Mouse (Mus musculus): ENCODE results near the gene Snapin. TPM values are rescaled to one million over a fixed set of nuclear protein-coding genes. Genes with fewer than 3 reads are reported as not detected.

Gene Snapin
- polyA plus RNA-seq (2014; fragmentation: Nextera tagmentation; extraction: Ambion mirVana): 63.3 and 65.8 TPM in 2 replicates

- WGBS: under 1% methylated on average over 36 of the region's 37 CpGs
- Histone ChIP-seq H3K9ac (replicated peaks; ENCODE audit: low read length) (peak within 1 kb of the TSS; percentile 79), H3K27ac (replicated peaks; ENCODE audit: low read depth, low read length) (no peak within 1 kb of the TSS; the same call in 1 of the 2 replicates), H3K36me3 (replicated peaks; ENCODE audit: control insufficient read depth, insufficient read depth, low read depth, low read length) (peaks cover 2% of the 10 kb centered on the region), H3K27me3 (ENCODE audit: control insufficient read depth, insufficient read depth, low read length) (no peaks in the 10 kb centered on the region), H3K4me2 (ENCODE audit: low read depth, low read length) (peak within 1 kb of the TSS; percentile 36), H3K4me1 (ENCODE audit: control insufficient read depth, insufficient read depth, low read length) (peaks cover 3% of the 10 kb centered on the region; the same call in 1 of the 2 replicates), H3K9me3 (replicated peaks; ENCODE audit: control insufficient read depth, low read length) (no peaks in the 10 kb centered on the region), H3K4me3 (ENCODE audit: low read depth, low read length) (peak within 1 kb of the TSS; percentile 70)
- ATAC-seq (replicated peaks; ENCODE audit: insufficient number of reproducible peaks, low FRiP score, low TSS enrichment, low read depth) (peak; percentile 95), DNase-seq (ENCODE audit: low spot score) (peak; percentile 97)
Observed at GRCm38 (mm10) chr3:90490696-90491256, at the start of gene Snapin. Gene Snapin, minus strand, starts transcription at chr3:90491033.

DNA sequence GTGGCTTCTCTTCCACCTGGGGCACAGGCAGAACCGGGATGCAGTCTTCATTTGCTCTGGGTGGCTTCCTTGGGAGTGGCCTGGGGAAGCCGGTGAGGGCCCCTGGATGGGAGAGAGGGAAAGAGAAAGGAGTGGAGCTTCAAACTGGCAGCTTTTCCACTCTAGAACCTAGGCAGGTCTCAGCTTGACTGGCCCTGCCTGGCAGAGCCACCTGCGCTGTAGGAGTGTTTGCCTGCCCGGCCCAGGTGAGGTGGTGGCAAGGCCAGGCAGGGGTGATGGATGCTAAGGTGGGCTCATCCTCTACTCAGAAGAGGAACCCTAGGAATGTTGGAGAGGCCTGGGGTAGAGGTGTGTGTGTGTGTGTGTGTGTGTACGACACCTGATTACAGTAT is 47.1 kb upstream of the Snapin start:
- H3K9ac ChIP-seq (replicated peaks; ENCODE audit: low read length): no peak overlapping the region
- H3K27me3 ChIP-seq (ENCODE audit: control insufficient read depth, insufficient read depth, low read length): no peaks in the 10 kb centered on the region
- WGBS: 82% methylated on average over 5 of the region's 5 CpGs
- DNase-seq (ENCODE audit: low spot score): no peak
- H3K36me3 ChIP-seq (replicated peaks; ENCODE audit: control insufficient read depth, insufficient read depth, low read depth, low read length): no peaks in the 10 kb centered on the region
- no peak overlapping the region for H3K4me2 ChIP-seq (ENCODE audit: low read depth, low read length)
- H3K9me3 ChIP-seq (replicated peaks; ENCODE audit: control insufficient read depth, low read length): no peaks in the 10 kb centered on the region
- no peak overlapping the region for H3K4me3 ChIP-seq (ENCODE audit: low read depth, low read length)
- no peak overlapping the region for H3K27ac ChIP-seq (replicated peaks; ENCODE audit: low read depth, low read length)
- H3K4me1 ChIP-seq (ENCODE audit: control insufficient read depth, insufficient read depth, low read length): no peaks in the 10 kb centered on the region
- no peak for ATAC-seq (replicated peaks; ENCODE audit: insufficient number of reproducible peaks, low FRiP score, low TSS enrichment, low read depth)

GRCm38 (mm10) chr3:90537141-90537904 is 46.5 kb upstream of the Snapin start, which contains the start of gene S100a16:
Gene S100a16, plus strand, starts transcription at chr3:90537254.
- Histone ChIP-seq H3K4me1 (ENCODE audit: control insufficient read depth, insufficient read depth, low read length) (no peaks in the 10 kb centered on the region), H3K4me3 (ENCODE audit: low read depth, low read length) (no peak within 1 kb of the TSS), H3K27me3 (ENCODE audit: control insufficient read depth, insufficient read depth, low read length) (no peaks in the 10 kb centered on the region), H3K4me2 (ENCODE audit: low read depth, low read length) (no peak within 1 kb of the TSS), H3K36me3 (replicated peaks; ENCODE audit: control insufficient read depth, insufficient read depth, low read depth, low read length) (no peaks in the 10 kb centered on the region), H3K9me3 (replicated peaks; ENCODE audit: control insufficient read depth, low read length) (no peaks in the 10 kb centered on the region), H3K9ac (replicated peaks; ENCODE audit: low read length) (no peak within 1 kb of the TSS), H3K27ac (replicated peaks; ENCODE audit: low read depth, low read length) (no peak within 1 kb of the TSS)
- WGBS: 44% methylated on average over 10 of the region's 10 CpGs
- DNase-seq (ENCODE audit: low spot score) (no peak), ATAC-seq (replicated peaks; ENCODE audit: insufficient number of reproducible peaks, low FRiP score, low TSS enrichment, low read depth) (no peak)

GRCm38 (mm10) chr3:90535446-90535845 is 44.6 kb upstream of the Snapin start:
- ATAC-seq (replicated peaks; ENCODE audit: insufficient number of reproducible peaks, low FRiP score, low TSS enrichment, low read depth) (no peak), DNase-seq (ENCODE audit: low spot score) (no peak)
- H3K4me2 ChIP-seq (ENCODE audit: low read depth, low read length): no peak overlapping the region
- H3K9me3 ChIP-seq (replicated peaks; ENCODE audit: control insufficient read depth, low read length): no peaks in the 10 kb centered on the region
- WGBS: 64% methylated on average over 1 of the region's 1 CpGs
- H3K36me3 ChIP-seq (replicated peaks; ENCODE audit: control insufficient read depth, insufficient read depth, low read depth, low read length): no peaks in the 10 kb centered on the region
- H3K27me3 ChIP-seq (ENCODE audit: control insufficient read depth, insufficient read depth, low read length): no peaks in the 10 kb centered on the region
- H3K4me3 ChIP-seq (ENCODE audit: low read depth, low read length): no peak overlapping the region
- H3K27ac ChIP-seq (replicated peaks; ENCODE audit: low read depth, low read length): no peak overlapping the region
- H3K4me1 ChIP-seq (ENCODE audit: control insufficient read depth, insufficient read depth, low read length): no peaks in the 10 kb centered on the region
- no peak overlapping the region for H3K9ac ChIP-seq (replicated peaks; ENCODE audit: low read length)

GRCm38 (mm10) chr3:90531713-90532112 is 40.9 kb upstream of the Snapin start:
- DNase-seq (ENCODE audit: low spot score) (no peak), ATAC-seq (replicated peaks; ENCODE audit: insufficient number of reproducible peaks, low FRiP score, low TSS enrichment, low read depth) (no peak)
- no peaks in the 10 kb centered on the region for H3K27me3 ChIP-seq (ENCODE audit: control insufficient read depth, insufficient read depth, low read length)
- WGBS: 66% methylated on average over 5 of the region's 5 CpGs
- no peak overlapping the region for H3K4me3 ChIP-seq (ENCODE audit: low read depth, low read length)
- no peak overlapping the region for H3K9ac ChIP-seq (replicated peaks; ENCODE audit: low read length)
- no peak overlapping the region for H3K27ac ChIP-seq (replicated peaks; ENCODE audit: low read depth, low read length)
- no peaks in the 10 kb centered on the region for H3K4me1 ChIP-seq (ENCODE audit: control insufficient read depth, insufficient read depth, low read length)
- H3K9me3 ChIP-seq (replicated peaks; ENCODE audit: control insufficient read depth, low read length): no peaks in the 10 kb centered on the region
- no peaks in the 10 kb centered on the region for H3K36me3 ChIP-seq (replicated peaks; ENCODE audit: control insufficient read depth, insufficient read depth, low read depth, low read length)
- no peak overlapping the region for H3K4me2 ChIP-seq (ENCODE audit: low read depth, low read length)

- WGBS: 86% methylated on average over 7 of the region's 7 CpGs
- H3K27ac ChIP-seq (replicated peaks; ENCODE audit: low read depth, low read length): no peak overlapping the region
- DNase-seq (ENCODE audit: low spot score): no peak
- H3K9me3 ChIP-seq (replicated peaks; ENCODE audit: control insufficient read depth, low read length): no peaks in the 10 kb centered on the region
- H3K9ac ChIP-seq (replicated peaks; ENCODE audit: low read length): no peak overlapping the region
- no peak overlapping the region for H3K4me3 ChIP-seq (ENCODE audit: low read depth, low read length)
- no peaks in the 10 kb centered on the region for H3K36me3 ChIP-seq (replicated peaks; ENCODE audit: control insufficient read depth, insufficient read depth, low read depth, low read length)
- no peaks in the 10 kb centered on the region for H3K27me3 ChIP-seq (ENCODE audit: control insufficient read depth, insufficient read depth, low read length)
- no peaks in the 10 kb centered on the region for H3K4me1 ChIP-seq (ENCODE audit: control insufficient read depth, insufficient read depth, low read length)
- ATAC-seq (replicated peaks; ENCODE audit: insufficient number of reproducible peaks, low FRiP score, low TSS enrichment, low read depth): no peak
- no peak overlapping the region for H3K4me2 ChIP-seq (ENCODE audit: low read depth, low read length)
Observed at GRCm38 (mm10) chr3:90527291-90527873, 36.5 kb upstream of the Snapin start.

DNA sequence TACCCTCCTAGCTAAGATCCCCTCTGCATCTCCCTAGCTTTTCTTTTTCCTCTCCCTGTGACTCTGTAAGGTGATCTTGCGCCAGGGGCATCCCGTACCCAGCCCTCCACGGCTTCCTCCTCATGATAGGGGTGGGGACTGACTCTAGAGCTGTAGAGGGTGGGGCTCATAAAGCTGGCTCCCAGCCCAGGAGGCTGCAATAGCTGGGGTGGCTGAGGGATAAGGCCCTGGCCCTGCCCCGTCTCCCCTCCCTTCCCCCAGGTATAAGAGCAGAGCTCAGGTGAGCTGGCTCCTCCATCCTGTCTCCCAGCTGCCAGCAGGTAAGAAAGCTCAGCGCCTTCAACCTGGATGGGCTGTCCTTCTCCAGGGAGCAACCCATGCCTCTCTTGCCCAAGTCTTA is 35.7 kb upstream of the Snapin start, which contains the start of gene S100a14:
TSS of gene S100a14 (plus strand) at position 277 of the 400 bp plus-strand sequence.
- Histone ChIP-seq H3K4me2 (ENCODE audit: low read depth, low read length) (no peak within 1 kb of the TSS), H3K9ac (replicated peaks; ENCODE audit: low read length) (no peak within 1 kb of the TSS), H3K27ac (replicated peaks; ENCODE audit: low read depth, low read length) (no peak within 1 kb of the TSS), H3K36me3 (replicated peaks; ENCODE audit: control insufficient read depth, insufficient read depth, low read depth, low read length) (no peaks in the 10 kb centered on the region), H3K27me3 (ENCODE audit: control insufficient read depth, insufficient read depth, low read length) (no peaks in the 10 kb centered on the region), H3K4me1 (ENCODE audit: control insufficient read depth, insufficient read depth, low read length) (no peaks in the 10 kb centered on the region), H3K4me3 (ENCODE audit: low read depth, low read length) (no peak within 1 kb of the TSS), H3K9me3 (replicated peaks; ENCODE audit: control insufficient read depth, low read length) (no peaks in the 10 kb centered on the region)
- WGBS: 72% methylated on average over 5 of the region's 5 CpGs
- no peak for DNase-seq (ENCODE audit: low spot score)
- 0 out of 2 replicates have a peak, but pooled peaks have one; percentile 39 for ATAC-seq (replicated peaks; ENCODE audit: insufficient number of reproducible peaks, low FRiP score, low TSS enrichment, low read depth)

GRCm38 (mm10) chr3:90526076-90526475 is 35.2 kb upstream of the Snapin start:
- Histone ChIP-seq H3K9ac (replicated peaks; ENCODE audit: low read length) (no peak overlapping the region), H3K27ac (replicated peaks; ENCODE audit: low read depth, low read length) (no peak overlapping the region), H3K4me3 (ENCODE audit: low read depth, low read length) (no peak overlapping the region), H3K27me3 (ENCODE audit: control insufficient read depth, insufficient read depth, low read length) (no peaks in the 10 kb centered on the region), H3K36me3 (replicated peaks; ENCODE audit: control insufficient read depth, insufficient read depth, low read depth, low read length) (no peaks in the 10 kb centered on the region), H3K4me1 (ENCODE audit: control insufficient read depth, insufficient read depth, low read length) (no peaks in the 10 kb centered on the region), H3K4me2 (ENCODE audit: low read depth, low read length) (no peak overlapping the region), H3K9me3 (replicated peaks; ENCODE audit: control insufficient read depth, low read length) (no peaks in the 10 kb centered on the region)
- DNase-seq (ENCODE audit: low spot score): no peak
- no peak for ATAC-seq (replicated peaks; ENCODE audit: insufficient number of reproducible peaks, low FRiP score, low TSS enrichment, low read depth)
- 88% methylated on average over 2 of the region's 2 CpGs for WGBS
